Mouse (Mus musculus) A20 (cell line): Measurements from ENCODE around the gene Bid.

Source experiments
- DNase-seq: peaks from one replicate; pipeline ENCODE4 v3.0.0-alpha.2; 2011; ENCODE audit warnings: low read depth, low spot score

Gene Bid

DNA sequence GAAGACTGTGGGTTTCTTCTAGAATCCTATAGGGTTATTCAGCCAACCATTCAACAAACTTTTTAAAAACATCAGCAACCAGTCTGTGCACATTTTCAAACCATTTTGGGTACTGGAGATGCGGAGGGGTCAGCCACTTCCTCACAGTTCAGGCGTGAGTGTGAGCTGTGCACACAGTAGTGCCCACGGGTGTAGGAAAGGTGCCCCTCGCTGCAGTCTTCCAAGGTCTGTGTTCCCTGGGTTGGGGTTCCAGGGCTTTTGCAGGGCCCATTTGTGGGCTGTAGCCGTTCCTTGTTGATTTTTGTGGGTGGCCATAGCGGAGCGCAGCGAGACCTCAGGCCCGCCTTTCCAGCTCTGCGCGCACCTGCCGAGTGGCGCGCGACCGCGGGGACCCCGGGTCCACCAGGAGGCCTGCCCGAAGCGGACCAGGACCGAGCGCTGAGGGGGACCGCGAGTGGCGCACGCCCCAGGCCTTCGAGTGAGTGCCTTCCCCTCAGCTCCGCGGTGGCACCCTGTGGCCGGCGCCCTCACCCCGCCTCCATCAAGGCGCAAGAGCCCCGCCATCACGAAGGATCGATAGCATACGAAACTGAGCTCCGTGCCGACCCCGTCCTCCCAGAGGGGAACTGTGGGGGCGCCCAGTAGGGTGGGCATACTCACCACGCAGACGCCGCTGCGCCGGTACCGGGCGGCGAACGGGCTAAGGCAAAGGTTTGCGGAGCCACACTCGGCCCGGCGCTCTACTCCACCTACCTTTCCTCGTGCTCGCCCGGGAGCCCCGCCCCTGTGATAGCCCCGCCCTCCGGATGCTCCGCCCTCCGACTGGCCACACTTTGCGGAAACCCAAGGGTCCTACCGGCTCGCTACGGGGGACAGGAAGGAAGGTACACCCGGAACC, at the start of gene Bid:
Gene Bid, minus strand, starts transcription at position 780 of the 898 bp plus-strand sequence.
- DNase-seq, result peak; percentile 97

DNA sequence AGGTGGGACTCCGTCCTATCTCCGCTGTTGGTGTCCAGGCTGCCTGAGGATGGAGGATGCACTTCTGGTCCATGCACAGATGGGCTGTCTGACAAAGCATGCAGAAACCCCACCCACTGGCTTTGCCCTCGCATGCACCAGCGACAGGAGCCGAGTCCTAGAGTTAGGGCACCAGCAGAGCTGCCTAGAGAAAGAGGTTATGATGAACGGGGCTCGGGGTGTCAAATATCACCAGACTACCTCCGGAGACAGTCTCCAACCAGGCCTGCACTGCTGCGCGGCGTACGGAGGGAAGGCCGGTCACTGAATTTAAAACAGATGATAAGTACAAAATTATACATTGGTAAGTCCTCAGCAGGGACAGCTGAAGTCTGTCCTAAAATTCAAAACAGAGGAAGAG, 49.2 kb upstream of the Bid start:
- DNase-seq, result no peak

DNA sequence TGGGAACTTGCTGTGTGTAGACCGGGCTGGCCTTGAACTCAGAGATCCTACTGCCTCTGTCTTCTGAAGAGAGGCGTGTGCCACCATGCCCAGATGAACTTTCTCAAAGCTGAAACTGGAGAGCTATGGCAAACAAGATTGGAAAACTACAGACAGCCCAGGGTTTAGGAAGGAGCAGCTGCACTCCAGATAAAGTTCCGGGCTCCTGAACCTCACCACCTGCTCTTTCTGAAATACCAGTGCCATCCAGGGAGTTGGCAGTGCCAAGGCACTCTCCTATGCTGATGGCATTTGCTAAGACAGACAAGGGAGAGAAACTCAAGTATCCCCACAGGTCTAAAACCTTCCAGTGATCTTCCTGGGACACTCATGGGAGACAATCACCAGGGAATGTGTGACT, 47.5 kb upstream of the Bid start:
- no peak for DNase-seq

DNA sequence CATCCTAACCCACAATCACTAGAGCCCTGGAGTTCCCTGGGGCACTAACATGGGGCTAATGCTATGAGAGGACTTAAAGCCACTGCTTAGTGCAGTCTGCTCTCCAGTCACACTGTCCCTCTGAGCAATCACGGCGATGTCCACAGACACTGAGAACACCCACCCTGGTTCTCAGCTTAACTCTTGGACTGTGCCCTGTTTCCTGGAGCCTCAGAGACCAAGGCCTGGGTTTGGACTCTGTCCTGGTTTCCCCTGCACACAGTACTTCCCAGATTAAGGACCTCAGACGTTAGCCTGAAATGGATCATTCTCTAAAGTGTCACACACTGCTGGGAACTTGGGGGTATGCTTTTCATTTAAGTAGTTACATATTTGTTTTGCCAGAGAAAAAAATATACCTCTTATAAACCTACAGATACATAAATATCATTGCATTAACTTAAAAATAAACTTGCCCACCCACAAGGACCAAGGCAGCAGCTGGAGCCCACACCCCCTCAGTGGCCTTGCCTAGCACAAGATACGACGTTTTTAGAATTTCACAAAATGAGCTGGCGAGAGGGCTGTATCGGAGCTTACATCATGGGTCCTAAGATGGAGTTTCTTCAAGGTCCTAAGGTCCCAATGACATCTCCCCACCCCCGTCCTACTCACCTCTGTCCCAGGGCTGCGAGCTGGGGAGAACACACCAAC, 43.8 kb upstream of the Bid start:
- DNase-seq, result no peak

DNA sequence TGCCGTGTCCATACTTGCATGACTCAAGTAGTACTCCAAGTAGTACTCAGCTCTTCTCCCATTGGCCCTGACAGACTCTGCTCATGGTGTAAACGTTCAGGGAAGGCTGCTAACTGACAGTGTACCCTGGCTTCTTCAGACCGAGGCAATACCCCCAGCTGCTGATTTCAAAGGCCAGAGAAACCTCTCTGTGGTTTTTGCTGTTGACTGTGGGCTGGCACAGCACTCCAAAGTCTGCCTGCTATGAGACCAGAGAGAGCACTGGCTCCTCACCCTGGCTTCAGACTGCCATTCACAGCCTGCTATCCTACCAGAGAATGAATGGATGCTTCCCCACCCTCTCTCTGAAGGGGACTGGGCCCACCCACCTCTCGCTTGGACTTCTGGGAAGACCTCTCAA, 40.7 kb upstream of the Bid start:
- no peak for DNase-seq

DNA sequence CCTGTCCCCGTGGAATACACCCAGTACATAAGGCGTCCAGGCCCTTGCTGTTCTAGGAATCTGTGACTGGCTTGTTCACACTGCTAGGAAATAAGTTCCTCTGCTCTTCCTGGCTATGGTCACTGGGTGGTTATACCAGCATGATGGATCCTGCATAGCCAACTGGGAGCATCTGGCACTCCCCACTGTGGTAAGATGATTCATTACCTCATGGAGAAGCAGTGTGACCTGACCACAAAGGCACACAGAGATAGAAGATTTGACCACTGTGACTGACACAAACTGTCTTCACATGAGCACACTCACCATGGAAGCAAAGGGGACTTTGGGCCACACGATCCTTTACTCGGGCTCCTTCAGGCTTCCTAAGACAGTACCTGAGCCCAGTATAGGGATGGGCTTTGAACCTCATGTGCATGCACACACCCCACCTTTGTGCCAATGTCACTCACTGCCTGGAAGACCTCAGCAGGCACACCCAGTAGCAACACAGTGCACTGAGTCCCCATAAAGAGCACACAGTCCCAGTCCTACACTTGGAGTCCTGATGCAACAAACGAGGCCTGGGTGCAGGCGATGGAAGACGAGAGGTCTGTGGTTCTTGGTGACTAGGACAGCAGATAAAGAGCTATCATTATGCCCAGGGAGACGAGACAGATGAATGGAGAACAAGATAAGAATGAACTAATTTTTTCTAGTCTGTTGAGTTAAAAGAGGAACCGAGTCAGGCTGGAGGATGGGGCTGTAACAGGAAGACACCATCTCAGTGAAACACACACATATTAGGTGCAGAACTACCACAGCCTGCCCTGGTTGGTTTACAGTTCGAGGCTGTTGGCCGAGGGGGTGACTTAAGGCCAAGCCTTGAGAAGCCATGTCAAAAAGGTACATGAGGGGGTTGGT, 39.9 kb upstream of the Bid start:
- peak; percentile 89 for DNase-seq

DNA sequence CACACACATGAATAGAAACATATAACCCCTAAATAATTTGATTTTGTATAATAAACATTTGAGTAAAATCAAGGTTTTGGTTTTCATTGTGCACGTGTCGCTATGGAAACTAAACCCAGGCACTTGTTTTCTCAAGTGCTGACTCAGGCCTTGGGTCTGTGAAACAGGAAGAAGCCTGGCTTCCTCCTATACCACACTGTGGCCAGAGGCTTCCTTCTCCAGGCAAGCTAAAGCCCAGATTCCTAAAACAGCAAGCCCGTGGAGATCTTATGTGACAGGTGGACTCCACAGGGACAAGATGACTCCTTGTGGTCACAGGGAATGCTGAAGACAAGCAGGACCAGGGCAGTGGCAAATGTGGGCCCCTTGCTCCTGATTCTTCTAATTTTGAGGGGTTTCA, 38.6 kb upstream of the Bid start:
- DNase-seq, result peak; percentile 86

DNA sequence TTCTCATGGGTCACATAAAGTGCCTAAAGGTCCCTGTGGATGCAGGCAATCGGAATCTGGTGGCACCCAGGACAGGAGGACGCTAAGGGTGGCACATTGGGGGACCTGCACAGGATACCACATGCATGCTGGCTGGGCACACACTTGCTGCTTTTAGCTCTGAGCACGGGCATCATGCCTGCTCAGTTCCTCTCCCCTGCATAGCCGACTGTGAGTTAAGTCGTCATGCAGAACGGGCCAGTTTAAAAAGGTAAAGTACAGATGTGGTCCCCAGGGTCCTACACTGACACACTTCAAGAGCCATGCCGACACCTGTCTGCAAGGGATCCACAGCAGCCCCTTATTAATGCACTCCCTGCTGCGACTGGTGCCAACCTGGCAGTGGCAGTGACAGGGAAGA, 37.6 kb upstream of the Bid start:
- peak; percentile 93 for DNase-seq

DNA sequence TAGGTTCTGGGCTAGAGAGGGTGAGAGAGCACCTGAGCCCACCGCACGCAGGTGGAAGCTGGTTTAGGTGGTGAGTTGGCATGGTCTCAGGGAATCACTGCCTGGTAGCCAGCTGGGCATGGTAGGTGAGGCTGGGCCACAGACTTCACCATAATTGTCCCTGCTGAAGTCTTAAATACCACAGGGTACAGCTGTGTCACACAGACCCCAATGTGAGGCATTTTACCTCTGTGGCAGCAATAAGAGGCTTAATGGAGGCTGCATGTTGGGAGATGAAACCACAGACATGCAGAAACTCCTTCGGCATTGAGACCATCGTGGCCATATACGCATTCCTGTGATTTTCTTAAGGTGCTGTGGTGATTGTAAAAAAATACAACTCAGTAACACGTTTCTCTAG, 35.8 kb upstream of the Bid start:
- no peak for DNase-seq

DNA sequence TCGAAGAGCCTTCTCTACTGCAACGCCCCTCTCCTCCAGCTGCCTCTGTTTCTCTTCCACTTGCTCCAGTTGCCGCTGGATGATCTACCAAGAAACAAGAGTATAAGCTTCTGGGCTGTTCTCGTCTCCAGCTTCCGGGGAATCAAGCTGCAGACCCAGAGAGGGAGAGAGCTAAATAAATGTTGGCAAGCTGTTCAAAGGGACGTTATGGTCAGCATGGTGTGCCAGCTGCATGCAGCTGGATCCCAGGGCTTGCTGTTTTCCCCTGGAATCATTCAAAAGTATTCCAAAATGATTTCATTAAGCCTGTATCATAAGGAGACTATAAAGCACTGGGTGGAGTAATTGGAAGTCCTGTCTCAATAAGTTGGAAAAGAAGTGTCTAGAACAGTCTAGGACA, 34.7 kb upstream of the Bid start:
- DNase-seq, result no peak

DNA sequence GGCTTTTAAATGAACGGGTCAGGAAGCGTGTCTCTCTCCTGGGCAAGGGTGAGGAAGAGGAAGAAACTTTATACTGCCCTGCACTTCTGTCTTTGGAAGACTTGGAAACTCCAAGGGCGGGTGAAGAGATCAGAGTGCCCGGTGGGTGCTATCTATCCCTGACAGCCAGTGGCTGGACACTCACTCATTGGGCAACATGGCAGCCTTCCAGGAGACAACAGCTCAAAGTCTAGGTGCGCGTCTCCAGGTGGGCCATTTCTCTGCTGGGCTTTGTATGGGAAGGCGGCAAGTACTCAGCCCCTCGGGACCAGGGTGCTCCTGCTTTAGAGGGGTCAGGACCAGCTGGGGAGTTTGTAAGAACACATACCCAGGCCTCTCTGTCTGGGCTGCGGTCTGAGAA, 28.9 kb upstream of the Bid start:
- DNase-seq, result no peak

DNA sequence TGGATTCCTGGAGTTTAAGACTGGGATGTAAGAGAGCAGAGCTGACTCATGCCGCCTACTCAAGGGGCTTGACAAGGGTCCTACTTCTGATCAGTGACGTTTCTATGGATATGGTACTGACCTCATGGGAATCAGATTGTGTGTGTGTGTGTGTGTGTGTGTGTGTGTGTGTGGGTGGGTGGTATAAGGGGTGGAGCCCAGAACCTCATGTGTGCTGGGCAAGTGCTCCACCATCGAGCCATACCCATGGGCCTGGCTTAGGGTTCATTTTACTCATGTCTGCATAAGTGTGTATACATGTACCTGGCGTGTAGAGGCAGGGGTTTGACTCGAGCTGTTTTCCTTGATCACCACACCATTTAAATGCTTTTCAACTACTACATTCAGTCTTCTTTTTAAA, 27.3 kb upstream of the Bid start:
- DNase-seq, result no peak

DNA sequence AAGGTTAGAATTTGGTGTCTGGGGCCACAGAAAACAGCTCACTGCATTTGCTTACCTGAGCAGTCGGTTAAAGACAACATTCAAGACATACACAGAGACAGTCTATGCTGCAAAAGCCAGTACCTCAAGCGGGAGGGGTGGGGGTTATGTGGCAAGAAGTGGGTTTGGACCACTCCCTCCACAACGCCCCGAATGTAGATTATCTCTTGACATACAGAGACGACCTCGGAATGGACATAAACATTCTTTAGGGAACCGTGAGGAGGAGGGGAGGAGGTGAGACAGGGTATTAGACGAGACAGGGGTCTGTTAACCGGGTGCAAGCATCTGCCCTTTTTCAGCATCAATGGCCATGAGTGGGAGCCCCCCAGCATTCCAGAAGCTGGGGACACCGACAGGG, 26.9 kb upstream of the Bid start:
- peak; percentile 42 for DNase-seq

DNA sequence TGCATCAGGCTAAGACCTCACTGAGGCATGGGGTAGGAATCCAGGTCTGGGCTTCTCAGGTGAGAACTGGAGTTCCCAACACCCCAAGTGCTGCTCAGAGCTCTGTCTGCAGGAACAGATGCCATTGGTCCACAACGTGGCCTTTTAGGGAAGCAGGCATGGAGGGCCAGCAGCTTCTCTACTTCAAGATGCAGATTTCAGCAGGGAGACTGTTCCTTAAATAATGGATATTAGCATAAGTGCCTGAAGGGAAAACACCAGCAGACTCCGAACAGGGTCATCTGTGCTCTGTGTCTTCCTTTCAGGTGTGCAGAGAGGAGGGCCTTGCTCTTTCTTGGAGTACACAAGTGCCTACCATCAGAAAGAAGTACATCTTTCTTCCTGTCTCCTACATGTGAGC, 26.4 kb upstream of the Bid start:
- DNase-seq, result peak; percentile 71

DNA sequence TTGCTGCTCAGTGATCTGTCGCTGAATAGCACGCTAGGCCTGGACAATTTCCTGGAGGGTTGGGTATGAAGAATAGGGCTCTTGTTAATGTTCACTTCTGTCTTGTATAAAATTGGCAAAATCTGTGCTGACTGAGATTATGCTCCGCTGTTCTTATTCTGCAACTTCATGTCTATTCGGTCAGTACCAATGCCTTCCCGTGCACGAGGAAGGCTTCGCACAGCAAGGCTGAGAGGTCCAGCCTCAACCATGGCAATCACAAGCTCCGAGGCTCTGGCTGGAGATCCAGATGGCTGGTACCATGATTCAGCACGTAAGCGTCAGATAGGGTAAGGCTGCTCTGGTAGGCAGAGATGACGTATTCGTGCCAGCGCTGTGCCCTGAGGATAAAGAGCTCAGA, 24.9 kb upstream of the Bid start:
- no peak for DNase-seq

DNA sequence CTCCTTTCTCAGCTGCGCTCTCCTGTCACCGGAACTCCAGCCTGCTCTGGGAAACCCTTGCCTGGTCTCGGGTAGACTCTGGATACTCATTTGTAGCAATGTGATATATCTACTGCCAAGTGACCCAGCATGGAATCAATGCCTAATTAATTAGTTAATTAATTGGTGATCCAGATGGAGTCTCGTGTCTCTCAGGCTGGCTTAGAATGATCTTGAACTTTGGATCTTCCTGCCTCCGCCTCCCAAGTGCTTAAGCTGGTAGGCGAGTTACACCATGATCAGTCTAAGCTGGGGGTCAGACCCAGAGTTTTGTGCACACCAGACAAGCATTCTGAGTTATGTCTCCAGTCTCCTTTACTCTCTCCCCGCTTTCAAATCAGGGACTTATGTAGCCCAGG, 24.4 kb upstream of the Bid start:
- DNase-seq, result no peak

DNA sequence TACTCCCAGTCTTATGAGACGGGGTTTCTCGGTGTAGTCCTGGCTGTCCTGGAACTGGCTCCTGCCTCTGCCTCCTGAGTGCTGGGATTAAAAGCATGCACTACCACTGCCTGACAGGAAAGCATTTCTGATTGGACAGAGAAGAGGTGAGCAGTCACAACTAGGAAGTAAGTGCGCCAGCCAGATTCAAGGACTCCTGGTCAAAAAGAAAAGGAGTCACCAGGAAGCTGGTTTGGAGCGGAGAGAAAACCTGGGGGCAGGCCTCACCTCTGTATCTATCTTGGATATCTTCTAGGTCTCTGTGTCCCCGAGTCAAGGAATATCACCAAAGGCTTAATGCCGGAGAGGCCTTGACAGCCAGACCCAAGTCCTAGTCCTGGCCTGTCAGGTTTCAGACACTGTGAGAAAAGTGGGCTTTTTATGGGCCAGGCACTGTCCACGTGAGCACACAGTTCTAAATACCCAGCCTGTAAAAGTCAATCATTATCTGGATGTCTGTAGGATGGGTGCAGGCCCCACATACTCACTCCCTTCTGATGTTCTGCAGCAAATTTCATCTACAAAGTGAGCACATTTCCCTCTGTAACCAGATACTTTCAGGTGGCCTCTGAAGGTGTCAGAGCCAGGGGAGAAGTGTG, 23.9 kb upstream of the Bid start:
- DNase-seq, result peak; percentile 61

DNA sequence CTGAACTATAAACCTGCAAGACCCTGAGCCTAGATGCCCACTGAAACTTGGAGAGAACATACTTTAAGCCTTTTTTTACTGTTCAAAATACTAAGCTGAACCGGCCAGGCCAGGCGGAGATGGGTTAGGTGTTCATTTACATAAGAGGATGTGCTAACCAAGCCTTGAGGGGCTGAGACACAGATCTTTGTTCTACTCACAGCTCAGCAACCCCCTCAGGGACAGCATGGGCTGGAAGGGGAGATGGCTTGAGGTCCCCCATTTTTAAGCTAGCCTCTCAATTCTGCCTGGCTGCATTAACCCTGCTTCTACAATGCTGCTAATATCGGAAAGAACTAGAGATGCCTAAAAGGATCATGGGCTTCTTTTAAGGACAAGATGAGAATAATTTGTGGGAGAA, 23.1 kb upstream of the Bid start:
- DNase-seq, result peak; percentile 90

DNA sequence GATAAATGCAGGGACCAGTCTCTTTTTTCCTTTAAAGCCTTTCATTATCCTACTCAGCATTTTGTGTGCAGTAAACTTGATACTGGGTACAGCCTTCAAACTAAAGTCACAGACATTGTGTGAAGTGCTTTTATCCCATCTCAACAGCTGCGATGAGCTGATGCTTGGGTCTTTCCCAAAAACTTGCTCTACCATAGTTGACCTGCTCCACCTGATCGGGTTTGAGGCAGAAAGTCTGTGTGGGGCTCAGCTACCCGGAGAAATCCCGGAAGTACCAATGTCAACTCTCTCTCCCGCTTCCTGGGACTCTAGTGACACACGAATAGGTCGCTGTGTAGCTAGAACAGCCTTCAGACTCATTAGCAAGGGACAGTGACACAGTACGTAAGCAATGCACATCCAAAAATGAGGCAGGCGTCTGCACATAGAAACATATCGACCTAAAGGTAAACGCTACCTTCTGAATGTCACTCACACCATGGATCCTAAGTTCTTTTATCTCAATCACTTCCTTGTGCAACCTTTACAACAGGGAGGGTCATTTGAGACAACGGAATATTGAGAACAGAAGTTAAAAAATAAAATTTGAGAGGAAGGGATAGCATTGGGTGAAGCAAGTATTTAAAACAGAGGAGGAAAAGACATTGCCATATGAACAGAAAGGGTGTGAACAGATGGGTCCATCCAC, 22.3 kb upstream of the Bid start:
- DNase-seq, result no peak

DNA sequence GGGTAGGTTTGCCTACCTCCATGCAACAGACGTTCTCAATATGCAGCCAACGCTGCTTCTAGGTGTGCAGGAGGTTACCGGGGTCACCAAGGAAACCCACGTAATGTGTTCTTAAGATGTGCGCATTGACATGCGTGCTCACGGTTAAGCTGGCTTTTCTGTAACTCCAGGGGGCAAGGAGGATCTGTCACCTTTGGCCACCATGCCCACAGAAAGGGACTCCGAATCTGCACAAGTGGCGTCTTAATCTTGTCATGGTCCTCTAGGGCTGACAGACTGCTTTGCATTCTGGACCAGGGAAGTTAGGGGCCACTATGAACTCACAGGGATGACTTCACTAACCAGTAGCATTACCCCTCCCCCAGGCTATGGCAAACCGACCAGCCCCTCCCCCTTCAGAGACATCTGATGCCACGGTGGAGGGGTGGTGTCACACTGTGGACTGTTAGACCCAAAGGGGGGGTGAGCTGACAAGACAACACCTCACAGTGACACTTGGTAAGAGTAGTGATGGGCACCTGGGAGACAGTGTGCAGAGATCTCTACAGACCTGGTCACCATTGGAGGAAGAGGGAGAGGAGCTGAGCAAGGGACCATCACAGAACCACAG, 21.5 kb upstream of the Bid start:
- no peak for DNase-seq
